Mouse (Mus musculus): Measurements from ENCODE around the gene Gm45717.

- TF ChIP-seq CTCF (IDR thresholded peaks at IDR 0.05; ENCODE audit: control insufficient read depth, insufficient read depth, low read length) = no peak
- TF ChIP-seq POLR2A (IDR thresholded peaks at IDR 0.05; ENCODE audit: borderline replicate concordance, control insufficient read depth, low read depth, low read length) = no peak
These were observed 10.5 kb downstream of the Gm45717 start for GRCm38 (mm10) chr7:140945247-140945646.
